Mouse (Mus musculus) ES-E14 (cell line): ENCODE results near the gene Bak1.

Source experiments
- CHD2 ChIP-seq: IDR thresholded peaks from 2 replicates; pipeline ENCODE4 v1.6.1; 2014; ENCODE audit warnings: mild to moderate bottlenecking, low read depth, low read length, inconsistent platforms
- HCFC1 ChIP-seq: IDR thresholded peaks from 2 replicates; pipeline ENCODE4 v1.6.1; 2012; ENCODE audit warnings: low read length, inconsistent platforms, borderline replicate concordance; ENCODE audit not compliant: insufficient read depth
- MAFK ChIP-seq: IDR thresholded peaks from 2 replicates; pipeline ENCODE4 v1.6.1; 2014; ENCODE audit warnings: mild to moderate bottlenecking, low read depth, low read length, inconsistent platforms; ENCODE audit not compliant: insufficient read depth
- ZNF384 ChIP-seq: IDR thresholded peaks from 2 replicates; pipeline ENCODE4 v1.6.1; 2012; ENCODE audit warnings: low read depth, low read length, inconsistent platforms

- TF ChIP-seq CHD2 (no peak), HCFC1 (no peak), ZNF384 (no peak), MAFK (no peak)
Observed at GRCm38 (mm10) chr17:26979426-26979825, 49.4 kb downstream of the Bak1 start.
